Mouse (Mus musculus): ENCODE data around the gene Krt86. TPM values are rescaled to one million over a fixed set of nuclear protein-coding genes. Genes with fewer than 3 reads are reported as not detected.
"Not testable (repeated sequence)": the region's sequence is repeated elsewhere in the genome, so short reads cannot be mapped to it uniquely, and the experiment has no call there.

Gene Krt86
- total RNA-seq, 1 experiment, result not detected

GRCm38 (mm10) chr15:101506896-101507758 is 33.8 kb downstream of the Krt86 start:
- no peak for DNase-seq (ENCODE audit: low read depth, low spot score)
- Histone ChIP-seq H3K4me3 (ENCODE audit: insufficient read depth in 1 of 2, low read depth in 1 of 2, low read length in 2 of 2, poor library complexity in 1 of 2, severe bottlenecking in 1 of 2) (no peak overlapping the region), H3K36me3 (ENCODE audit: control insufficient read depth, insufficient read depth, low read length, poor library complexity, severe bottlenecking) (no peaks in the 10 kb centered on the region), H3K9ac (ENCODE audit: insufficient read depth, low read depth, low read length, poor library complexity, severe bottlenecking) (no peak overlapping the region), H3K27ac (ENCODE audit: insufficient read depth, low read depth, low read length, poor library complexity, severe bottlenecking) (no peak overlapping the region), H3K9me3 (ENCODE audit: control insufficient read depth, insufficient read depth, low read depth, low read length) (no peaks in the 10 kb centered on the region), H3K4me1 (ENCODE audit: control insufficient read depth in 2 of 2, insufficient read depth in 2 of 2, low read length in 2 of 2, poor library complexity in 1 of 2) (no peaks in the 10 kb centered on the region)
- TF ChIP-seq CHD2 (IDR thresholded peaks at IDR 0.05; ENCODE audit: low read depth, low read length) (no peak), MAFK (IDR thresholded peaks at IDR 0.05; ENCODE audit: insufficient read depth, low read depth, low read length) (no peak), ZC3H11A (IDR thresholded peaks at IDR 0.05; ENCODE audit: borderline replicate concordance, low read depth, low read length) (no peak), ZNF384 (IDR thresholded peaks at IDR 0.05; ENCODE audit: low read depth, low read length) (no peak), HCFC1 (IDR thresholded peaks at IDR 0.05; ENCODE audit: borderline replicate concordance, insufficient read depth, low read length) (no peak)
- in situ Hi-C loops (cut with MboI; ENCODE audit: low sequenced_read_pairs in 2 of 2, unreplicated experiment in 2 of 2), result loop anchor here in 1 of 2 experiments (10.0 kb wide), 1 partner anchor 172 kb away; no protein-coding TSS in a partner anchor

GRCm38 (mm10) chr15:101508247-101508646 is 35.0 kb downstream of the Krt86 start:
- Histone ChIP-seq H3K27ac (ENCODE audit: insufficient read depth, low read depth, low read length, poor library complexity, severe bottlenecking) (no peak overlapping the region), H3K9ac (ENCODE audit: insufficient read depth, low read depth, low read length, poor library complexity, severe bottlenecking) (no peak overlapping the region), H3K36me3 (ENCODE audit: control insufficient read depth, insufficient read depth, low read length, poor library complexity, severe bottlenecking) (no peaks in the 10 kb centered on the region), H3K9me3 (ENCODE audit: control insufficient read depth, insufficient read depth, low read depth, low read length) (no peaks in the 10 kb centered on the region), H3K4me3 (ENCODE audit: insufficient read depth in 1 of 2, low read depth in 1 of 2, low read length in 2 of 2, poor library complexity in 1 of 2, severe bottlenecking in 1 of 2) (no peak overlapping the region), H3K4me1 (ENCODE audit: control insufficient read depth in 2 of 2, insufficient read depth in 2 of 2, low read length in 2 of 2, poor library complexity in 1 of 2) (no peaks in the 10 kb centered on the region)
- in situ Hi-C loops (cut with MboI; ENCODE audit: low sequenced_read_pairs in 2 of 2, unreplicated experiment in 2 of 2), result loop anchor here in 1 of 2 experiments (10.0 kb wide), 1 partner anchor 173 kb away; no protein-coding TSS in a partner anchor
- DNase-seq (ENCODE audit: low read depth, low spot score), result no peak
- TF ChIP-seq ZC3H11A (IDR thresholded peaks at IDR 0.05; ENCODE audit: borderline replicate concordance, low read depth, low read length), result no peak
- TF ChIP-seq CHD2 (IDR thresholded peaks at IDR 0.05; ENCODE audit: low read depth, low read length), result no peak
- TF ChIP-seq MAFK (IDR thresholded peaks at IDR 0.05; ENCODE audit: insufficient read depth, low read depth, low read length), result no peak
- TF ChIP-seq ZNF384 (IDR thresholded peaks at IDR 0.05; ENCODE audit: low read depth, low read length), result no peak
- no peak for TF ChIP-seq HCFC1 (IDR thresholded peaks at IDR 0.05; ENCODE audit: borderline replicate concordance, insufficient read depth, low read length)

GRCm38 (mm10) chr15:101517161-101517560 is 43.9 kb downstream of the Krt86 start, which contains the start of gene Gm49425:
Gene Gm49425, minus strand, starts transcription at chr15:101517261.
- DNase-seq (ENCODE audit: low read depth, low spot score); H3K27ac ChIP-seq (ENCODE audit: insufficient read depth, low read depth, low read length, poor library complexity, severe bottlenecking); H3K9ac ChIP-seq (ENCODE audit: insufficient read depth, low read depth, low read length, poor library complexity, severe bottlenecking); H3K9me3 ChIP-seq (ENCODE audit: control insufficient read depth, insufficient read depth, low read depth, low read length); in situ Hi-C loops (cut with MboI; ENCODE audit: low sequenced_read_pairs in 2 of 2, unreplicated experiment in 2 of 2); H3K36me3 ChIP-seq (ENCODE audit: control insufficient read depth, insufficient read depth, low read length, poor library complexity, severe bottlenecking); H3K4me1 ChIP-seq (ENCODE audit: control insufficient read depth in 2 of 2, insufficient read depth in 2 of 2, low read length in 2 of 2, poor library complexity in 1 of 2); H3K4me3 ChIP-seq (ENCODE audit: insufficient read depth in 1 of 2, low read depth in 1 of 2, low read length in 2 of 2, poor library complexity in 1 of 2, severe bottlenecking in 1 of 2): not testable (repeated sequence)

GRCm38 (mm10) chr15:101519792-101520191 is 46.5 kb downstream of the Krt86 start:
- in situ Hi-C loops (cut with MboI; ENCODE audit: low sequenced_read_pairs in 2 of 2, unreplicated experiment in 2 of 2), result loop anchor here (10.0 kb wide), 1 partner anchor 455 kb away; no protein-coding TSS in a partner anchor
- Histone ChIP-seq H3K4me3 (ENCODE audit: insufficient read depth in 1 of 2, low read depth in 1 of 2, low read length in 2 of 2, poor library complexity in 1 of 2, severe bottlenecking in 1 of 2) (no peak overlapping the region), H3K9me3 (ENCODE audit: control insufficient read depth, insufficient read depth, low read depth, low read length) (no peaks in the 10 kb centered on the region), H3K4me1 (ENCODE audit: control insufficient read depth in 2 of 2, insufficient read depth in 2 of 2, low read length in 2 of 2, poor library complexity in 1 of 2) (no peaks in the 10 kb centered on the region), H3K36me3 (ENCODE audit: control insufficient read depth, insufficient read depth, low read length, poor library complexity, severe bottlenecking) (no peaks in the 10 kb centered on the region), H3K9ac (ENCODE audit: insufficient read depth, low read depth, low read length, poor library complexity, severe bottlenecking) (no peak overlapping the region), H3K27ac (ENCODE audit: insufficient read depth, low read depth, low read length, poor library complexity, severe bottlenecking) (no peak overlapping the region)
- peak; percentile 48 for DNase-seq (ENCODE audit: low read depth, low spot score)
- TF ChIP-seq ZNF384 (IDR thresholded peaks at IDR 0.05; ENCODE audit: low read depth, low read length), result no peak
- no peak for TF ChIP-seq CHD2 (IDR thresholded peaks at IDR 0.05; ENCODE audit: low read depth, low read length)
- TF ChIP-seq ZC3H11A (IDR thresholded peaks at IDR 0.05; ENCODE audit: borderline replicate concordance, low read depth, low read length), result peak; percentile 94

All from ES-E14 (cell line).